Mouse (Mus musculus) kidney, adult 8-10 months (tissue): ENCODE measurements around the gene Hspa2.
A peak's percentile ranks its signal among the peaks of the same experiment; 100 is the strongest.

Source experiments
- DNase-seq, 2 experiments: peaks; one replicate each; pipeline ENCODE4 v3.0.0; 2022

Gene Hspa2

GRCm38 (mm10) chr12:76378556-76378955 lies 25.4 kb upstream of the Hspa2 start:
- no peak for DNase-seq

GRCm38 (mm10) chr12:76380151-76380550 lies 23.8 kb upstream of the Hspa2 start:
- no peak for DNase-seq

GRCm38 (mm10) chr12:76385342-76385741 lies 18.6 kb upstream of the Hspa2 start:
- no peak for DNase-seq

- no peak for DNase-seq
These were observed 15.2 kb upstream of the Hspa2 start for GRCm38 (mm10) chr12:76388794-76389193.

- no peak for DNase-seq
These were observed 12.2 kb upstream of the Hspa2 start for GRCm38 (mm10) chr12:76391595-76392271.

GRCm38 (mm10) chr12:76392979-76393378 lies 11.0 kb upstream of the Hspa2 start:
- DNase-seq = no peak

- DNase-seq = no peak
These were observed 6.7 kb upstream of the Hspa2 start for GRCm38 (mm10) chr12:76397281-76397680.

- DNase-seq = no peak
These were observed 2.3 kb upstream of the Hspa2 start for GRCm38 (mm10) chr12:76401674-76402073.

- DNase-seq = no peak
These were observed 738 bp upstream of the Hspa2 start for GRCm38 (mm10) chr12:76402991-76403885.

- DNase-seq = peak; percentile 10 to 14
These were observed 833 bp downstream of the Hspa2 start for GRCm38 (mm10) chr12:76404836-76405182.

GRCm38 (mm10) chr12:76405183-76405970 lies 1.4 kb downstream of the Hspa2 start:
- DNase-seq = peak in 1 of 2 experiments; percentile 19

GRCm38 (mm10) chr12:76405971-76406370 lies 2.0 kb downstream of the Hspa2 start:
- DNase-seq = no peak

- DNase-seq = no peak
These were observed 3.2 kb downstream of the Hspa2 start for GRCm38 (mm10) chr12:76407184-76407583.

- no peak for DNase-seq
These were observed 5.2 kb downstream of the Hspa2 start for GRCm38 (mm10) chr12:76409166-76409565.

- no peak for DNase-seq
These were observed 11.5 kb downstream of the Hspa2 start for GRCm38 (mm10) chr12:76415383-76416010.

- no peak for DNase-seq
These were observed 13.5 kb downstream of the Hspa2 start, which contains the start of gene Ppp1r36 for GRCm38 (mm10) chr12:76417433-76417854. TSS of gene Ppp1r36 (plus strand) at chr12:76417538.

GRCm38 (mm10) chr12:76418346-76418745 lies 14.4 kb downstream of the Hspa2 start:
- DNase-seq = no peak

- no peak for DNase-seq
These were observed 21.3 kb downstream of the Hspa2 start for GRCm38 (mm10) chr12:76425256-76425655.

- DNase-seq = no peak
These were observed 23.6 kb downstream of the Hspa2 start for GRCm38 (mm10) chr12:76427546-76427945.

GRCm38 (mm10) chr12:76430879-76431406 lies 27.0 kb downstream of the Hspa2 start:
- DNase-seq = no peak

GRCm38 (mm10) chr12:76431431-76431830 lies 27.5 kb downstream of the Hspa2 start:
- DNase-seq = no peak

GRCm38 (mm10) chr12:76434111-76434510 lies 30.1 kb downstream of the Hspa2 start:
- no peak for DNase-seq
